Mouse (Mus musculus): ENCODE measurements around the gene Cdc27.

The Cdc27 gene

DNA sequence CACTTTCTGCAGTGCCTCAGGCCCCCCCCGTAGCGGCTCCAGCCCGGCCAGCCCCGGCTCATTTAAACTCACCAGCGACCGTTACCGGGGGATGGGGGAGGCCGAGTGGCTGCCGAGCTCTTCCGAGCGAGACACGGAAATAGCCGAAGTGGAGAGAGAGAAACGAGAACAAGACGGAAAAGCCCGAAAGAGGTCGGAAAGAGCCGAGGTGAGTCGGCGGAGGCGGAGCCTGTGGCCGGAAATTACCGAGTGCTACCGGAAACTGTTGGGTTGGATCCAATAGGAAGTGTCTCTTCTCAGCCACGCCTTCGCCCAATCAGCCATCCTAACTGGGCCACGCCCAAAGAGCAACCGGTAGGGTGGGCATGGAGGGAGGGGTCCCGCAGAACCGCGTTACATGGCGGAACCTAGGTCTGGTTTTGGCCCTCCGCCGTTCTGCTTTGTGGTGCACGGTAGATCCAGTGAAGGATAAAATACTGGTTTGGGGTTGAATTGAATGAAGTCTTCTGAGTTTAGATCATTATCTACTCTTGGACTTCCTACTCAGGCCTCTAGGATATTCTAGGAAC, at the start of gene Cdc27, which contains the start of gene Myl4:
Cdc27 (minus strand) TSS at position 215 of the 569 bp plus-strand sequence.
Myl4 (plus strand) TSS at position 258 of the 569 bp plus-strand sequence.
- peak; percentile 85; the same call in 1 of the 2 replicates for TF ChIP-seq GATA4 (IDR thresholded peaks at IDR 0.05; ENCODE audit: insufficient replicate concordance, low read length)

DNA sequence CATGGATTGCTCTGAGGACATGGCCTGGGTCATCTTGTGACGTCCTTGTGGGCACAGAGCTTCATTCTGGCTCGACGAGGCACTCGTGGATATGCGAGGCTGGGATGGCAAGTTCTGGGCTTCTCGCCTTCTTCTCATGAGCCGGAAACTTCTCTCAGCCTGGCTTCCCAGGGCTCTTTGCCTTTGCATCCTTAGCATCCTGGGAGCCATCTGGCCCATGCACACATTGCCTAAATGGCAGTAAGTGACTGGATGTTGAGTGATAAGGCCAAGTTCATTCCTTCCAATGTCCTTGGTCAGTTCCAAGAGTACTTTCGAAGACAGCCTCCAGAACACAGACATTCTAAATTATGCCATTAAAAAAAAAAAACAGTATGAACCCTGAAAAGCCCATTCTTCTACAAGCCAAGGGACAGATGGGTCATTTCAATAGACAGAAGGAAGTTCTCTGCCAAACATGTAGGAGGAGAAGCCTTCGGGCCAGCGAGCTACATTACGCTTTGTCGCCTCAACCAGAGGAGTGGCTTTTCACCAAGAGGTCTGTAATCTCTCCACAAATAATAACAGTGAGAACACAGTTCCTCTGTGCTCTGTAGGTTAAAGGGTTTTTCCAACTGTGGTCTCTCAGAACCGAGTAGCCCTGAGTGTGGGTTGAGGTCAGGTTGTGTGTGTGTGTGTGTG, 49.0 kb upstream of the Cdc27 start:
- TF ChIP-seq GATA4 (IDR thresholded peaks at IDR 0.05; ENCODE audit: insufficient replicate concordance, low read length), result no peak

DNA sequence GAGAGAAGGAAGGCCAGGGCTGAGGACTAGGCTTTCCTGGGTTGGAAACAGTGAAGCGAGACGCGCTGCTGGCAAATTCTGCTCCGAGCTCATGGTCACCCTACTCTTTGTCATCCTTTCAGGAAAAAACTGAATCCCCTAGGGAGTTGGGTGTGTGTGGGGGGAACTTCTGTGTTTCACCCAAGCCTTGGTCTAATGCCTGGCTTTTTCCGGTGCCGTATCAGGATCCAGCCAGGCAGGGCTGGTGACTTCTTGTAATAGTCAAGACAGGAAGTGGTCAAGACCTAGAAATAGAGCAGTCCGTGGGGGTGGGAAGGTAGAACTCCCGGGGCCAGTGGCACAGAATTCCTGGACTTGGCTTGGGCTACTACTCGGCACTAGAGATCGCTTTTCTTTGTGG, 45.9 kb upstream of the Cdc27 start:
- no peak for TF ChIP-seq GATA4 (IDR thresholded peaks at IDR 0.05; ENCODE audit: insufficient replicate concordance, low read length)

DNA sequence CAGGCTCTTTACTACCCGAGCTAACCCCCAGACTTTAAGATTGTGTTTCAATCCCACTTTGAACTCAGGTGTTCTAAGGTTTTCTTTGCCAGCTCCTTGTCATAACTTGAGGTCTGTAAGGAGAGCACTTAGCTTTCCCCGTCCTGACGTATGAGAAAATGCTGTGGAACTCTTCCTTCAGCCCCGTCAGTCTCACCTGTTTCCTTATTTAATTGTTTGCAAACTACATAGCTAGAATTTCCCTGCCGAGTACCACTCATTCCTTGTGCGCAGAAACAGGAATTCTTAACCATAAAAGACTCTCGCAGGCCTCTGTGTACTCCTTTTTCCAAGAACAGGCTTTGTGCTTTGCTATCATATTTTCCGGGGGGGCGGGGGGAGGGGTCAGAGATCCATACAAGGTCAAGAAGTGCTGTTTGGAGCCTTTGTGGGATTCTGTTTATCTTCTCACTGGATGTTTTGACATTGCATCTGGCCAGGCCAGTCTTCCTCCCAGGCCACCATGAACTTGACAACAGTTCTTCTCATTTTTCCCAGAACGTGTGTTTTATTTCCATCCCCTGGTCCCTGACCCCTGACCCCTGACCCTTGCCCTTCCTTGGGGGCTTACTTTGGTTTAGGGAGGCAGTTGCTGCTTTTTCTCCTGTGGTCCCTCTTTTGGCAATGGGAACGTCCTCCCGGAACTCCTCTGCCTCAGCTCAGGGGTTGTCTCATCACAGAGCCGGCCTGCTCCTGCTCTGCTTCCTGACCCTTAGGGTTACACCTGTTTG, 41.8 kb upstream of the Cdc27 start:
- TF ChIP-seq GATA4 (IDR thresholded peaks at IDR 0.05; ENCODE audit: insufficient replicate concordance, low read length), result peak; percentile 74

DNA sequence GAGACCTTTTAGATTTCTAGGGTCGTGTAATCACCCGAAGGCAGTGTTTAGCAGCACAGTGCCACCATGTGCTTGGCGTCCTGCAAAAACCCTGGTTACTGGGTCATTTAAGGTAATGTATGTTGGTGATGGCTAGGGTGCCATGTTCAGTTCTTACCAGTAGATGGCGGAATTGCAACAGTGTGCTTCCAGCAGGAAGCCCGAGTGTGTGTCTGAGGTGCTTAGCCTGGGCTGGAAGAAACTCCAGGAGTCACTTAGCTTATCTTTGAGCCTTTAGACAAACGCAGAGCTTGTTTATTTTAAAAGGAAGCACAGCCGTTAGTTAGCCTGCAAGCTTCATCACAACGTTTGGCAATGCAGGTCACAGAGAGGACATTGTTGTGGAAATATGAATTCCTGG, 39.7 kb upstream of the Cdc27 start:
- TF ChIP-seq GATA4 (IDR thresholded peaks at IDR 0.05; ENCODE audit: insufficient replicate concordance, low read length), result peak; percentile 83; the same call in 1 of the 2 replicates

DNA sequence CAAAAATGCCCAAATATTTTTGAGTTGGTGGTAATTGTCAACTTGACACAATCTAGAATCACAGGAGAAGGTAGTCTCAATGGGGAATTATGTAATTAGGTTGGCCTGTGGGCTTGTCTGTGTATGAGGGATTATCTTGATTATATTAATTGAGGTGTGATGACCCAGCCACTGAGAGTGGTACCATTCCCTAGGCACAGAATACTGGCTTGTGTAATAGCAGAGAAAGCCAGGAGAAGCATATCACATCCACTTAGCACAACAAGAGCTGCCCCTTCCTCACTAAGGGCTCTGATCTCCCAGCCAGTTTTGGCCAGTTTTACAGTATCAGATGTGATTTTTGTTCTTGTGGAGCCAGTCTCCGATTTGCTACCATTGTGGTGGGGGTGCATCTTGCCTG, 39.1 kb upstream of the Cdc27 start:
- no peak for TF ChIP-seq GATA4 (IDR thresholded peaks at IDR 0.05; ENCODE audit: insufficient replicate concordance, low read length)

DNA sequence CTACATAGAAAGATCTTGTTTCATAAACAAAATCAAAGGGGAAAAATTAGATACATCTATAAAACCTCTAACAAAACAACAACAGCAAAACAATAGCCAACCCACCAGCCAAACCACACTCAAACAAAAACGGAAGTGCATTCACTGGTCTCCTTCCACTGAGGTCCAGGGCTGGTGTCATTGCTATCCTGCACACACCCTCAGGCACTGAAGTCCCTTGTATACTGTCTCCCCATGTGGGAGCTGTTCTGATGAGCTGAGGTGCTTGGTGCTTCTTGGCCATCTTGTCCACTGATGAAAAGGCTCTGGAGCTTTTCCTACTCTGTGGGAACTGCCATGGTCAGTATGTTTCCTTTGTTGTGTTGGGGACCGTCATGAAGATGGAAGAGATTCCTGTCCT, 38.1 kb upstream of the Cdc27 start:
- no peak for TF ChIP-seq GATA4 (IDR thresholded peaks at IDR 0.05; ENCODE audit: insufficient replicate concordance, low read length)

DNA sequence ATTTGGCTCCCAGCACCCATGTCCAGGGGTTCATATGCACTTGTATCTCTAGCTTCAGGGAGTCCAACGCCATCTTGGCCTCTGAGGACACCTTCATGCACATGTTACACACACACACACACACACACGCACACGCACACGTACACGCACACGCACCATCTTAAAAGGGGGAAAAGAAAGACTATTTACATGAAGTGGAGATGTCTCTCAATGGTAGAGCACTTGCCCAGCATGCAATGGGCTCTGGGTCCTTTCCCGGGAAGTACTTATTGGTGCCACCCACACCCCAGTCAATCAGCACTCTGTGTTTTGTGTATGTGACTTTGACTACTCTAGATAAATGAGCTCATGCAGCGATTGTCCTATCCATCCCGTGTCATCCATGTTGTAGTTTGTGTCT, 37.5 kb upstream of the Cdc27 start:
- no peak for TF ChIP-seq GATA4 (IDR thresholded peaks at IDR 0.05; ENCODE audit: insufficient replicate concordance, low read length)

DNA sequence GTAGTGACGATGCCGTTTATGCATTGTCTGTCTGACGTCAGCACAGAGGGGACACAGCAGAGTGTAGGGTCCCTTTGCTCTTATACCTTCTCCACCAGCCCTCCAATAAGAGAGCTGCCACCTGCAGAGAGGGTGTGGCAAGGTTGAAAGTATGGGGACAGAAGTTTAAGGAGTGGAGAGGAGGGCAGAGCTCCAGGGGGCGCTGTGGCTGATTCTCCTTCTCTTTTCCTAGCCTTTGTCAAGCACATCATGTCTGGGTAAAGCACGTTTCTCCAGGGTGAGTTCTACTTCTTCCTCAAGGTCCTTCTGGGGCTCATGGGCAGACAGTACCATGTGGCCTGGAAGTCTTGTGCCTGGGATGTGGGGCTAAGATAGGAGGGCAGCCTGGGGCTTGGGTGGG, 35.1 kb upstream of the Cdc27 start:
- TF ChIP-seq GATA4 (IDR thresholded peaks at IDR 0.05; ENCODE audit: insufficient replicate concordance, low read length), result no peak

DNA sequence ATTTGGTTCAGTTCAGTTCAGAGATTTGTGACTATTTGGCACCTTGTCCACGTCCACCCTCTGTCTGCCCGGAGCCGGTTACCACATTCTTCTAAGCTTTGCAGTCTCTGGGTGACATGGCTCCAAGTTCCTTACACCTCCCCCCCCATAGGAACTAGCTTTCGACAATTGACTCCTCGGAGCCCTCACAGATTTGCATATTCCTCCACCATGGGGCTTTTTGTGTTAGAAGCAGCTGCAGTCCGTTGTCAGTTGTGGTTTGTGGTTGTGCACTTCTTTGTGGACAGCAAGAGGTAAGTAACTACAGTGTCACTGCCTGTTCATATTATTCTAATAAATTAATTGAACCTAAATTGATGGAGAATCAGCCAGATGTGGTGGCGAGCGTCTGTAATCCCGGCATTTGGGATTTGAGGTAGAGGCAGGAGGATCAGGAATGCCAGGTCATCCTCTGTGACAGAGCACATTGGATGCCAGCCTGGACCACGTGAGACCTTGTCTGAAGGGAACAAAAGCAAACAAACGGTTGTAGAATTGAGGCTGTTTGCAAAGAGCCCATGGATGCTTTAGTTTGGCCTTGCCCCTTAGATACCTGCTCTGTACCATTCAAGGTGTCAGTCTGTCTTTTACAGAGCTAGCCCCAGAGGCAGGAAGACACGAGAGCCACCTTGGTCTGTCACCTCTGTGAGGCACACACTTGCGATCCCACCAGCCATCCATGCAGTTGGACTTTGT, 32.4 kb upstream of the Cdc27 start:
- TF ChIP-seq GATA4 (IDR thresholded peaks at IDR 0.05; ENCODE audit: insufficient replicate concordance, low read length), result no peak

DNA sequence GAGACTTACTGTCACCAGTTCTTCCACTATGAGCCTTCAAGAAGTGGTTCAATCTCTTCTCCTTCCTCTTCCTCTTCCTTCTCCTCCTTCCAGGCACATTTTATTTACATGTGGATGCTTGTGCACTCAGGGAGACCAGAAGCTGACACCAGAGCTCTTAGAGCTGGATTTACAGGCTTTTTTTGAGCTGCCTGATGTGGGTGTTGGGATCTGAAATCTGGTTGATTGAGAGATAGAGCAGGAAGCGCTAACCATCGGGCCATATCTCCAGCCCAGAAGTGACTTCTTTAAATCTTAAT, 31.8 kb upstream of the Cdc27 start:
- TF ChIP-seq GATA4 (IDR thresholded peaks at IDR 0.05; ENCODE audit: insufficient replicate concordance, low read length), result no peak

DNA sequence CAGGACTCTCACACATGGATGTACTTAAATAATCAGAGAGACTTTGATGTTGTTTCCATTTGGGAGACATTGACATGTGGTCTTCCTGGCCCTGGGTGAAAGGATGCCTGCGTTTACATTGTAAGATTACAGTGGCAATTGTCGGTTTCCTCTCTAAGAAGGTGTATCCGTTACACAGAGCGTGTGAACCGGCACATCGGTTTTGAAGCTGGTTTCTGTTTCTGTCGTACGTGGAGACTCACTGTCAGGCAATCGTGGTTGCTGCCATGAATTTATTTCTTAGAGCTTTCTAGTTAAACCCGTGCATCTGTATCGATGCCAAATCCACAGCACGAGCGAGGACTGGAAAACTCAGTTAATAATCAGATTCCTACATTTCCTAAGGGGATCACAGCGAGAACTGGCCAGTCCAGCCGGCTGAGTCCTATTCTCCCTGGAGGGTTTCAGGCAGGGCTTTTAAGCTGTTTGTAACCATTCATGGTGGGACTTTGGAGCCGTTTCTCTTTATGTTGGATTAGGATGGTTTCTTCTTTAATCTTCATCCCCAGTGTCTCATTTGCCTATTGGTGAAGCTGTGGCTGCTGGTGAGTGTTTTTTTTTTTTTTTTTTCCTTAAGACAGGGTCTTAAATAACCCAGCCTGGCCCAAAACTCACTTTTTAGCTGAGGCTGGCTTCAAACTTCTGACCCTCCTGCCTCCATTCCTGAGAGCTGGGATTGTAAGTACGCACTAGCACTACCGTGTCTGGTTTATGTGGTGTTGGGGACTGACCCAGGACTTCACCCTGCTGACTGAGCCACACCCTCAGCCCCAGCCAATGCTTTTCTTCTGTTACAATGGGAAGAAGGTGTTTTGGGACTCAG, 31.3 kb upstream of the Cdc27 start:
- TF ChIP-seq GATA4 (IDR thresholded peaks at IDR 0.05; ENCODE audit: insufficient replicate concordance, low read length), result no peak

DNA sequence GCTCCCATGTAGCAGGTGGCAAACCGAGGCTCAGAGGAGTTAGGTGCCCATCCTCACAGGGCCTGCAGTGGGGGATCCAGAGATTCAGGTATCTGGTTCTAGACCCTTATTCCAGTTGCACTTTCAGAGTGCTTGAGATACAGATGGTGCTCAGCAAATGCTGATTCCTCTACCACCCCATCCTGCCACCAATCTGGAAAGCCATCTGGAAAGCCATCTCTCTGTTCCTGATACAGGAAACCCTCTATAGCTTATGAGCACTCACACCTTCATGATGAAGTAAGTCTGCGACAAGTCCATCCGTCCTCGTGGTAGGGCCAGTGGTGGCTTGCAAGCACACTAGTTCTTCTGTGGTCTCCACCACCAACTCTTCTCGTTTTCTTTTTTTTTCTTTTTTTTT, 30.2 kb upstream of the Cdc27 start:
- TF ChIP-seq GATA4 (IDR thresholded peaks at IDR 0.05; ENCODE audit: insufficient replicate concordance, low read length), result no peak

DNA sequence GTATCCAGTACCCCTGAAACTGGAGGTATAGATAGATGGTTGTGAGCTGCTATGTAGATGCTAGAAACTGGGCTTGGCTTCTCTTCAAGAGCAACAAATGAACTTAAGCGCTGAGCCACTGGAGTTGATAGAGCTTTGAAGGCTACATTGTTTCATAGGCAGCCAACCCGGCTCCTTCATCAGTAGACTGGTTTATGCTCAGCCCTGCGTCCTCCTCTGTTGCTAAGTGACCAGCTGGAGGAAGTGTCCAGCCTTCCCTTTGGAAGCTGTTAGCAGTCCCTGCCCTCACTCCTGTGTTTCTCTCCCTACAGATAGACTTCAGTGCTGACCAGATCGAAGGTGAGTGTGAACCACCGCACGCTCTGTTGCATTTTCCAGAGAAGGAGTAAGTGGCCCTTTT, 29.7 kb upstream of the Cdc27 start:
- TF ChIP-seq GATA4 (IDR thresholded peaks at IDR 0.05; ENCODE audit: insufficient replicate concordance, low read length), result no peak

DNA sequence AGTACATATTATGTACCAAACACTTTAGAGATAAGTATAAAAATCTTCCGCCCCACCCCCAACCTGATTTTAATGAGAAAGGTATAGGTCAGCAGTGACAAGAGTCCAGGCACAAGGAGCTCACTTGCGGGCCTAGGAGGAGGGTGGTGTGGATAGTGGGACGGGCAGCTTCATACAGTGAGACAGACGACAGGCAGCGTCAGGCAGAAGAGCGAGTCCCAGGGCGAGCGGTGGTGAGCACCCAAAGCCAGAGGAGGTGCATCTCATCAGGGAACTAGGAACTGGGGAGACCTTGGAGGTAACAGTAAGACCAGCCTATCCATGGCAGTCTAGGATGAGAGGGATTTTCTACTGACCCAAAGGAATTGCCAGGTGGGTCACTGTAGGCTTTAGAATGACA, 29.2 kb upstream of the Cdc27 start:
- TF ChIP-seq GATA4 (IDR thresholded peaks at IDR 0.05; ENCODE audit: insufficient replicate concordance, low read length), result no peak
